Mouse (Mus musculus): ENCODE data around the gene Ppp1r1c.

DNA sequence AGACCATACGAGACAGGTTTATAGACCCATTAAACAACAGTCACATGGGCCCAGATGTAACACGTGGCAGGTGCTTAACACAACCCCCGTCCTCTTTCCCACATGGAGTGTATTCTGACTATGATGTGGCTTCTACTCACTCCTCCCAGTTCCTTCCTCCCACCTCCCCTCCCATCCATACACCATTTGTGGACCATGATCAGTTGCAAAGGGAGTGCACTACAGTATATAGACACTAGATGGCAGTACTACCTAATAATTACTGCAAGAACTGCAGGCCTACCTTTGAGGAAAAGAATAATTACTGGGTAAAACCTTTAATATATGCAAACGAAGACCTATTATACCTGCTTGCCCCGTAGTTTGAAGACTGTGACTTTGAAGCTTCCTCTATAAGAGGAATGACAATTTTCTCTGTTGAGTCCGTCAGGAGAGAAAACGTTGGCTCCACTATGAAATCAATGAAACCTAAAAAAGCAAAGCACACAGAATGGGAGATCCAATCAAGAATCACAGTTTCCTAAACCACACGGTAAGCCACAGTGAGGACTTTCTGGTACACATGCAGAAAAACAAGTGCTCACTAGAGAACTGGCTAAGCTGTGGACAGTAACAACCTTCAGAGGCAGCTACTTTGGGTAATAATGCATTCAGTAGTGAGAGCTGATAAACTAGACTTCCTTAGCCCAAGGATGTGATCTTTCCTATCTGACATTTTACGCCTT, 157.9 kb downstream of the Ppp1r1c start:
- TF ChIP-seq CTCF (IDR thresholded peaks at IDR 0.05; ENCODE audit: insufficient read depth, low read length) = peak; percentile 43; the same call in 1 of the 2 replicates
- TF ChIP-seq POLR2A (IDR thresholded peaks at IDR 0.05; ENCODE audit: borderline replicate concordance, extremely low read depth, low read depth, low read length) = no peak

Data from lung, adult 2 months (tissue).